Mouse (Mus musculus): ENCODE measurements around the gene Itpr2. TPM values are rescaled to one million over a fixed set of nuclear protein-coding genes. Genes with fewer than 3 reads are reported as not detected.

Itpr2 gene
- polyA plus RNA-seq, 1 experiment from 2014 or later: 49.4 TPM

DNA sequence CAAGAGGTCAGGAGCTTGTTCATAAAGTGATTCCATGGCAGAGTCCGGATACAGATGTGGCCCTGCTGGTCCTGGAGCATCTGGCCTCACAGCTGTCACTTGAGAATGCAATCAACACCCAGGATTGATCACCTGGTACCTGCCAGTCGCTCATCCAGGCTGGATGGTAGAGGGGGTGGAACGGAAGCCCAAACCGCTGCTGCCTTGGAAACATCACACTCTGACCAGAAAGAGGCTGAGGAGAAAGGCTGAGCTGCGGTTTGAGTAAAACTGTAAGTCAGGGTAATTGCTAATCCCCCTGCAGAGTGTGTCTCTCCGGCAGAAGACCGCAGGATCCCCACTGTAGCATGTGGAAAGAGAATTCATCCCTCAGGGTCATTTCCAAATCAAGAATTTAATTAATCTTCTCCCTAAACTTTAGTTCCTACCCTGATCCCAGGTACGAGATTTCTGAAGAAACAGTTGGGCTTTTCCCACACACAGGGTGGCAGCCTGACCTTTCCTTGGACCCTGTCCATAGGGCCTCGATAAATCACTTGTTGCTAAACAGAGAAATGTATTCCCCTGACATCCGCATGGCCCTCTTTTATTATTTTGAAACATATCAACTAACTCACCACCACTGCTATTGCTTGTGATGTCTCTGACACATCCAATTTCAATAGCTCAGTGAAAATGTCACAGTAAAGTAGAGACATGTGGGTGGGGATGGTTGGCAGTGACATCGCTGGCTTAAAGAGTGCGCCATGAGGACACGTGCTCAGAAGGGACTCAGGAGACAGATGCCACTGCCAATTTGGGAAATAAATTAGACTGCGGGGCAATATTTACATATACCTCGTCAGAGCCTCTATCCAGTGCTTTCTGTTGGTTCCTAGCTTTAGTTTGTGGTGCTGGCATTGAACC, 418.7 kb downstream of the Itpr2 start:
- no peak overlapping the region for H3K9ac ChIP-seq (ENCODE audit: low read length)
- H3K4me1 ChIP-seq (ENCODE audit: control insufficient read depth, insufficient read depth, low read length): peaks cover 10% of the 10 kb centered on the region
- no peaks in the 10 kb centered on the region for H3K27me3 ChIP-seq (ENCODE audit: control insufficient read depth, insufficient read depth, low read length)
- no peak overlapping the region for H3K4me2 ChIP-seq (ENCODE audit: low read depth, low read length)
- H3K36me3 ChIP-seq (ENCODE audit: control insufficient read depth, insufficient read depth): no peaks in the 10 kb centered on the region
- H3K27ac ChIP-seq (ENCODE audit: low read length): no peak overlapping the region
- H3K9me3 ChIP-seq (replicated peaks; ENCODE audit: control insufficient read depth, low read length): peaks cover 5% of the 10 kb centered on the region; the same call in 1 of the 2 replicates
- 73% methylated on average over 15 of the region's 15 CpGs for WGBS
- ATAC-seq (replicated peaks; ENCODE audit: extremely low read depth, insufficient read depth, low FRiP score): no peak
- H3K4me3 ChIP-seq (ENCODE audit: low read length): no peak overlapping the region

DNA sequence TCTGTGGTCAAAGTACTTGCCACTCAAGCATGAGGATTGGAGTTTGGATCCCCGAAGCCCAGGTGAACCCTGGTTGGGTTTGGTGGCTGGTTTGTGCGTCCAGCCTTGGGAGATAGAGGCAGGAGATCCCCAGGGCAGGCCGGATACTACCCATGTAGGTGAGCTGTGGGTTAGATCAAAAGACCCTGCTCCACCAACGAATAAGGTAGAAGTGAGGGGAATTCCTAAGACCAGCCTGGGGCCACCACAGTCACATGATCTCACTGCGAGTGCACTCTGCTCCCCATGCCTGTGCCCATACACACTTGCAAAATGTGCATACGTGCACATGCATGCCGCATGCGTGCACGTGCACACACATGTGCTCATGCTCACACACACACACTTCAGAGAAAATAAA, 419.5 kb downstream of the Itpr2 start:
- Histone ChIP-seq H3K27me3 (ENCODE audit: control insufficient read depth, insufficient read depth, low read length) (no peaks in the 10 kb centered on the region), H3K27ac (ENCODE audit: low read length) (no peak overlapping the region), H3K36me3 (ENCODE audit: control insufficient read depth, insufficient read depth) (no peaks in the 10 kb centered on the region), H3K4me3 (ENCODE audit: low read length) (no peak overlapping the region), H3K9ac (ENCODE audit: low read length) (no peak overlapping the region), H3K9me3 (replicated peaks; ENCODE audit: control insufficient read depth, low read length) (peaks cover 5% of the 10 kb centered on the region; the same call in 1 of the 2 replicates), H3K4me2 (ENCODE audit: low read depth, low read length) (no peak overlapping the region), H3K4me1 (ENCODE audit: control insufficient read depth, insufficient read depth, low read length) (peaks cover 10% of the 10 kb centered on the region)
- 90% methylated on average over 9 of the region's 9 CpGs for WGBS
- no peak for ATAC-seq (replicated peaks; ENCODE audit: extremely low read depth, insufficient read depth, low FRiP score)

DNA sequence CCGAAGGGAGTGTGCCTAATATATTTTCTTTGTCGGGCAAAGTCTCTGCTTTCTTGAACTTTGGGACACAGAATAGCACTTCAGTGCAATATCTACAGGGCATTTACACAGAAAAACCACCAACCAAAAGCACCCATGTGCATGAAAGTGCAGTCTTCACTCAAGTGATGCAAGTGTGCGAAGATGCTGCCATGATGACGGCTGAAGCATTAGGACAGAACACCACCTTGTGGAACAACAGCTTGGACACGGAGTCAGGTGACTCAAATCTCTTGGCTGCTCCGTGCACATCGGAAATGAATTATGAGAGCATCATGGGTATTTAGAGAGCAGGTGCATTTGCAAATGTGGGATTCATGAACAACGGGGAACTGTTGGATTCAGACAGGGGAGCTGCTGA, 420.4 kb downstream of the Itpr2 start:
- no peak overlapping the region for H3K27ac ChIP-seq (ENCODE audit: low read length)
- no peak overlapping the region for H3K4me3 ChIP-seq (ENCODE audit: low read length)
- no peaks in the 10 kb centered on the region for H3K27me3 ChIP-seq (ENCODE audit: control insufficient read depth, insufficient read depth, low read length)
- H3K4me1 ChIP-seq (ENCODE audit: control insufficient read depth, insufficient read depth, low read length): peaks cover 10% of the 10 kb centered on the region
- no peak for ATAC-seq (replicated peaks; ENCODE audit: extremely low read depth, insufficient read depth, low FRiP score)
- no peak overlapping the region for H3K9ac ChIP-seq (ENCODE audit: low read length)
- no peaks in the 10 kb centered on the region for H3K36me3 ChIP-seq (ENCODE audit: control insufficient read depth, insufficient read depth)
- no peak overlapping the region for H3K4me2 ChIP-seq (ENCODE audit: low read depth, low read length)
- WGBS: 89% methylated on average over 8 of the region's 8 CpGs
- H3K9me3 ChIP-seq (replicated peaks; ENCODE audit: control insufficient read depth, low read length): peaks cover 3% of the 10 kb centered on the region; the same call in 1 of the 2 replicates

DNA sequence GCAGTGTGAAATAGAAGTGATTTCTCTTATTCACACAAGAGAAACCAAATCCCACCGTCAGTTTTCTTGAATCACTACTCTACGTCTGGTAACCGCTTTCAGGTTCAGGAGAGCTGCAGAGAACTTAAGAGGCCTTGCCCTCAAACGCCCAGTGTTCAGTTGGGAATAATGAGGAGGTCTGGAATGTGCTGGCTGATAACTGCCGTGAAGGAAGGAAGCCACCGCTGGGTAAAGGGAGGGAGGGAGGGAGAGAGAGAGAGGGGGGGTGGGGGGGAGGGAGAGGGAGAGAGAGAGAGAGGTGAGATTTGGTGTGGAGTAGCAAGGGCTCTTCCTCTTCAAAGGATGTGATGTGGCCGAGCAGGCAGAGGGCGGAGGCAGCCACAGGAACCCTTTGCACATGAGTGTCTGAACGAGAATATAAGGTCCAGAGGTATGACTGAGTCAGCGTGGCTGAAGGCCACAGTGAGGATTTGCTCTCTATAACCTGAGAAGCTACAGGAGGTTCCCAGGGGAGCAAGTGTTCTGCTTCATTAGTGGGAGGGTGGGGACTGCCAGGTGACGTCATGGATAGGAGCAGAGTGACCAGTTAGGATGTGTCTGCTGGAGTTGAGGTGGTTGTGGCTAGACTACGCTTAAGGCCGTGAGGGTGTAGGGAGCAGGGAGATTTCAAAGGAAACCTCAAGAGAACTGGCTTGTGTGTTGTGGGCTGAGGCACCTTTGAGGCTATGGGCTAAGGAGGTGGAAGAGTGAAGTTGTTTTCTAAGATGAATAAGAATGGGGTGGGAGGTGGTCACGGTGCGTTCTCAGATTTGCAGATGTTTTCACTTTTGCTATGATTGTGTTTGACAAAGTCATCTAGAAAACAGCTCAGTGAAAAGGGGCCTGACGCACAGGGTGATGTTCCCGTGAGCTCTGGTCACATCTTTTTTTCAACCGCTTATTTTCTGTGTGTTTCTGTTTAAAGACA, 421.2 kb downstream of the Itpr2 start:
- 0 out of 2 replicates have a peak, but pooled peaks have one; percentile 57 for ATAC-seq (replicated peaks; ENCODE audit: extremely low read depth, insufficient read depth, low FRiP score)
- peaks cover 10% of the 10 kb centered on the region for H3K4me1 ChIP-seq (ENCODE audit: control insufficient read depth, insufficient read depth, low read length)
- H3K27me3 ChIP-seq (ENCODE audit: control insufficient read depth, insufficient read depth, low read length): no peaks in the 10 kb centered on the region
- no peaks in the 10 kb centered on the region for H3K36me3 ChIP-seq (ENCODE audit: control insufficient read depth, insufficient read depth)
- peaks cover 7% of the 10 kb centered on the region; the same call in 1 of the 2 replicates for H3K9me3 ChIP-seq (replicated peaks; ENCODE audit: control insufficient read depth, low read length)
- peak overlapping the region; percentile 49; the same call in 1 of the 2 replicates for H3K27ac ChIP-seq (ENCODE audit: low read length)
- WGBS: 46% methylated on average over 18 of the region's 18 CpGs
- H3K4me3 ChIP-seq (ENCODE audit: low read length): no peak overlapping the region
- H3K9ac ChIP-seq (ENCODE audit: low read length): no peak overlapping the region
- H3K4me2 ChIP-seq (ENCODE audit: low read depth, low read length): no peak overlapping the region

DNA sequence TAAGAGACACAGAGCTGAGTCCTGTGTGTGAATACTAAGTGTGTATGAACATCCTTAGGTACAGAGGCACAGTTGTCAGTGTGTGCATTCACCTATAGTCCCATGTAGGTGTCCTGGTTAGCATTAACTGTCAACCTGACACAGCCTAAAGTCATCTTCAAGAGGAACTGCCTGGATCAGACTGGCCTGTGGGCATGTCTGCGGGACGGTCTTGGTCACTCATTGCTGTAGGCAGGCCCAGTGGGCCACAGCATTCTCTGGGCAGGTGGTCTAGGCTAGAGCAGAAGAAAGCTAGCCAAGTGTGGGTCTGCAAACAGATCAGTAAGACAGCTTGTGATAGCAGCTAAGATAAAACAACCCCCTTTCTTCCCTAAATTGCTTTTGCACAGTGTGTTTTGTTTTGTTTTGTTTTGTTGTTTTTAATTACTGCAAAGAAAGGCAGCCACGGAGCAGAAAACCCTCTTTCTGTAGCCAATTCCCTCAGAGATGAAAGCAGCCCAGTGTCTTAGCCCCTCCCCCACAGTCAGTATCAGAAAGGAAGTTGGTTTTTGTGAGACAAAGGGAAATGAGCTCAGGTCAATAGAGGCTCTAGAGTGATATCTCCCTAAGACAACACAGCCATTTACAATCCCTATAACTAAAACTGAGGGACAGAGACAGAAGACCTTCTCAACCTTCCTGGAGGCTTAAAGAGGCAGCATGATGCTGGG, 422.1 kb downstream of the Itpr2 start:
- Histone ChIP-seq H3K27me3 (ENCODE audit: control insufficient read depth, insufficient read depth, low read length) (no peaks in the 10 kb centered on the region), H3K4me2 (ENCODE audit: low read depth, low read length) (no peak overlapping the region), H3K4me3 (ENCODE audit: low read length) (no peak overlapping the region), H3K27ac (ENCODE audit: low read length) (peak overlapping the region; percentile 49; the same call in 1 of the 2 replicates), H3K9ac (ENCODE audit: low read length) (no peak overlapping the region), H3K4me1 (ENCODE audit: control insufficient read depth, insufficient read depth, low read length) (peaks cover 10% of the 10 kb centered on the region), H3K9me3 (replicated peaks; ENCODE audit: control insufficient read depth, low read length) (peaks cover 8% of the 10 kb centered on the region; the same call in 1 of the 2 replicates), H3K36me3 (ENCODE audit: control insufficient read depth, insufficient read depth) (no peaks in the 10 kb centered on the region)
- 0 out of 2 replicates have a peak, but pooled peaks have one; percentile 50 for ATAC-seq (replicated peaks; ENCODE audit: extremely low read depth, insufficient read depth, low FRiP score)
- 52% methylated on average over 3 of the region's 3 CpGs for WGBS

- no peak overlapping the region for H3K27ac ChIP-seq (ENCODE audit: low read length)
- no peak overlapping the region for H3K4me3 ChIP-seq (ENCODE audit: low read length)
- H3K4me2 ChIP-seq (ENCODE audit: low read depth, low read length): no peak overlapping the region
- peaks cover 8% of the 10 kb centered on the region; the same call in 1 of the 2 replicates for H3K9me3 ChIP-seq (replicated peaks; ENCODE audit: control insufficient read depth, low read length)
- WGBS: 36% methylated on average over 5 of the region's 5 CpGs
- 0 out of 2 replicates have a peak, but pooled peaks have one; percentile 30 for ATAC-seq (replicated peaks; ENCODE audit: extremely low read depth, insufficient read depth, low FRiP score)
- no peaks in the 10 kb centered on the region for H3K27me3 ChIP-seq (ENCODE audit: control insufficient read depth, insufficient read depth, low read length)
- no peaks in the 10 kb centered on the region for H3K36me3 ChIP-seq (ENCODE audit: control insufficient read depth, insufficient read depth)
- H3K4me1 ChIP-seq (ENCODE audit: control insufficient read depth, insufficient read depth, low read length): peaks cover 10% of the 10 kb centered on the region
- no peak overlapping the region for H3K9ac ChIP-seq (ENCODE audit: low read length)
Observed at GRCm38 (mm10) chr6:146079261-146079660, 422.8 kb downstream of the Itpr2 start.

DNA sequence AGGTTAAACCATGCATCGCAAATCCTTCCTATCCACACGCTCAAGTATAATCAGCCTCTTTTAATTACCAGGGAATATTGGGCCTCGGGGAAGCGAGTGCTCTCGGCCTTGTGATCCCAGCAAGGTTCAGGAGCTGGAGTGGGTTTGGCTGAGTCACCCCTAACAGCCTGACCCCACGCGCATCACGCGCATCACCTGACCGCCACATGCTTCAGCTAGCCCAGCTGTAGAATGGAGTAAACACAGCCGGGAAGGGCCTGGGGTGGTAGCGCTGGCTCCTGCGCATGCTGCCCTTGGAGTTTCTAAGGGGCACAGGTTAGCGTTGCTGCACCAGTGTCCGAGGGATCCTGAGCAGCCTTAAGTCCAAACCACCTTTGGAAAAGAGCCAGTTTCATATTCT, 423.9 kb downstream of the Itpr2 start:
- Histone ChIP-seq H3K27me3 (ENCODE audit: control insufficient read depth, insufficient read depth, low read length) (no peaks in the 10 kb centered on the region), H3K4me2 (ENCODE audit: low read depth, low read length) (no peak overlapping the region), H3K9ac (ENCODE audit: low read length) (no peak overlapping the region), H3K36me3 (ENCODE audit: control insufficient read depth, insufficient read depth) (no peaks in the 10 kb centered on the region), H3K9me3 (replicated peaks; ENCODE audit: control insufficient read depth, low read length) (peaks cover 13% of the 10 kb centered on the region), H3K4me3 (ENCODE audit: low read length) (no peak overlapping the region), H3K27ac (ENCODE audit: low read length) (no peak overlapping the region), H3K4me1 (ENCODE audit: control insufficient read depth, insufficient read depth, low read length) (peaks cover 10% of the 10 kb centered on the region)
- ATAC-seq (replicated peaks; ENCODE audit: extremely low read depth, insufficient read depth, low FRiP score): no peak
- WGBS: 90% methylated on average over 15 of the region's 15 CpGs

DNA sequence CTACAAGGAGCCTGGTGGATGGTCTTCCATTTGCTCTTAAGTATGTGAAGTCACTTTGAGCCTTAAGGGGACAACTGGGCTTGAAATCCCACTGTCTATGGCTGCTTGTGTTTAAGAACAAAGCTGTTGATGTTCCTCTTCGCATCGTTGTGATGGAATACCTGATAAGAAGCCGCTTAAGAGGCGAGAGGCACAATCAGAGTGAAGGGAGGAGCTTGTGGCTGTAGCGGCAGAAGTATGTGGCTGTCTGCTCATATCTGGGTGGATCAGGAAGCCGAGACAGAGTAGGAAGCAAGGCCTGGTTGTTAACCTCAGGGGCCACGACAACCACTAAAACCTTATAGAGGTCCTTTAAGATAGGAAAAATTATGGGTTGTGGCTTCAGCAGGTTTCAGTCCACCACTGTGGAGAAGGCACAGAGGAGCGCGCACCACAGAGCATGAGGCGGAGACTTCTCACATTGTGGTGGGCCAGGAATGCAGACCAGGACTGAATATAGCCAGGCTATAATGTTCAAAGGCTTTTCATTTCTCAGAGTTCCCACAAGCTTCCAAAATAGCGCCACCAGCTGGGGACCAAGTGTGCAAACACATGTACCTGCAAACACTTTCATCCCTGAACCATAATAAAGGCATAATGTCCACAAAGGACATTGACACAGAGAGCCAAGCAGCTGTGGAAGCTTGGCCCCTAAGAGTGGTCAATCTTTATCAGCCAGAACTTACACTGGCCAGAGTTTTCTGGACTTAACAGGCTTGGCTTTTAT, 424.7 kb downstream of the Itpr2 start:
- no peak for ATAC-seq (replicated peaks; ENCODE audit: extremely low read depth, insufficient read depth, low FRiP score)

More for the DNA sequence above, 424.7 kb downstream of the Itpr2 start:
- Histone ChIP-seq H3K4me2 (ENCODE audit: low read depth, low read length) (no peak overlapping the region), H3K4me3 (ENCODE audit: low read length) (no peak overlapping the region), H3K27me3 (ENCODE audit: control insufficient read depth, insufficient read depth, low read length) (no peaks in the 10 kb centered on the region), H3K9ac (ENCODE audit: low read length) (no peak overlapping the region), H3K4me1 (ENCODE audit: control insufficient read depth, insufficient read depth, low read length) (peaks cover 10% of the 10 kb centered on the region), H3K9me3 (replicated peaks; ENCODE audit: control insufficient read depth, low read length) (peaks cover 13% of the 10 kb centered on the region), H3K27ac (ENCODE audit: low read length) (no peak overlapping the region), H3K36me3 (ENCODE audit: control insufficient read depth, insufficient read depth) (no peaks in the 10 kb centered on the region)
- WGBS: 51% methylated on average over 11 of the region's 11 CpGs
